Mouse (Mus musculus) stomach, postnatal 0 days (tissue): ENCODE results near the gene Cox8a.

Experiments
- CTCF ChIP-seq: IDR thresholded peaks from 2 replicates; pipeline ENCODE4 v1.5.1; 2016; ENCODE audit warnings: antibody characterized with exemption, low read depth, mild to moderate bottlenecking, moderate library complexity
- EP300 ChIP-seq: optimal IDR thresholded peaks from 2 replicates; pipeline ENCODE3; 2016; ENCODE audit warnings: antibody characterized with exemption

DNA sequence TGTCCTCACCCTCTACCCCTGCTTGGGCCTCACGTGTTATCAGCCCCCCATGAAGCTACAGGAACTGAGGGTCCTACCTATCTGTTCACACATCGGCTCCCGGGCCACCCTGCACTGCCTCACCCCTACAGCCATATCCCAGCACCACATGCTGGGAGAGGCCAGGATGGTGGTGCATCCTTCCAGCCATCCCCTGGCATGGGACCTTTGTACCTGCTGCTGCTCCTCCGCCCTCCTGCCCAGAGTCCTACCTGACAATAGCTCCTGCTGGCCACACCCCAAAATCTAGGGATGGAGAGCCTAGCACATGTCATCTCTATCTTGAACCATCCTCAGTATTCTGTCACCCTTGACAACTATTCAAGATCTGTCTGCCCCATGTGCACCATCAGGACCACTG lies 28.4 kb downstream of the Cox8a start:
- no peak for TF ChIP-seq CTCF
- no peak for TF ChIP-seq EP300
